Mouse (Mus musculus) stomach, embryonic 16.5 days (tissue): ENCODE results near the gene Kcnip1. TPM values are rescaled to one million over a fixed set of nuclear protein-coding genes. Genes with fewer than 3 reads are reported as not detected.

Experiments used
- ATAC-seq: fragments of 200-750 bp; cut with Nextera tagmentation; 2 replicates; pipeline ENCODE4 v1.8.0; 2017; ENCODE audit warnings: moderate number of reproducible peaks, moderate TSS enrichment; ENCODE audit not compliant: insufficient read depth, low FRiP score
- H3K27ac ChIP-seq: fragments of 300-500 bp; sonication (generic); 2 replicates; pipeline ENCODE4 v1.5.1; 2014; ENCODE audit warnings: low read length
- H3K27me3 ChIP-seq: fragments of 300-500 bp; sonication (generic); 2 replicates; pipeline ENCODE4 v1.6.1; 2014; ENCODE audit warnings: low read length, control low read depth, mixed read lengths; ENCODE audit not compliant: control insufficient read depth, insufficient read depth
- H3K36me3 ChIP-seq: fragments of 300-500 bp; sonication (generic); 2 replicates; pipeline ENCODE4 v1.6.1; 2014; ENCODE audit warnings: low read length; ENCODE audit not compliant: control insufficient read depth, insufficient read depth
- H3K4me1 ChIP-seq: fragments of 300-500 bp; sonication (generic); 2 replicates; pipeline ENCODE4 v1.6.1; 2014; ENCODE audit warnings: low read length, control low read depth, mixed read lengths; ENCODE audit not compliant: control insufficient read depth, insufficient read depth
- H3K4me2 ChIP-seq: fragments of 300-500 bp; sonication (generic); 2 replicates; pipeline ENCODE4 v1.6.1; 2014; ENCODE audit warnings: low read depth, low read length, mixed read lengths
- H3K4me3 ChIP-seq: fragments of 300-500 bp; sonication (generic); replicated peaks from 2 replicates; pipeline ENCODE4 v1.5.1; 2014; ENCODE audit warnings: mild to moderate bottlenecking, low read length
- H3K9ac ChIP-seq: fragments of 300-500 bp; sonication (generic); 2 replicates; pipeline ENCODE4 v1.6.1; 2014; ENCODE audit warnings: low read length
- H3K9me3 ChIP-seq: fragments of 300-500 bp; sonication (generic); replicated peaks from 2 replicates; pipeline ENCODE4 v1.6.1; 2016; ENCODE audit warnings: low read length, control low read depth; ENCODE audit not compliant: control insufficient read depth
- WGBS: fragments of 180-500 bp; shearing (Covaris S2); extraction: QIAGEN DNeasy Blood & Tissue Kit; methylation state at CpG from one replicate; pipeline ENCODE4 v1.1.7; 2014; 5-methylcytosine and 5-hydroxymethylcytosine counted together
- polyA plus RNA-seq: library from polyadenylated mRNA; unstranded; fragments of >200 nt; fragmentation: Nextera tagmentation; extraction: Ambion mirVana; gene quantifications from 2 replicates; pipeline ENCODE4 v1.2.1, GENCODE M21; 2015

The Kcnip1 gene
- 10.7 and 13.2 TPM in 2 replicates for polyA plus RNA-seq

DNA sequence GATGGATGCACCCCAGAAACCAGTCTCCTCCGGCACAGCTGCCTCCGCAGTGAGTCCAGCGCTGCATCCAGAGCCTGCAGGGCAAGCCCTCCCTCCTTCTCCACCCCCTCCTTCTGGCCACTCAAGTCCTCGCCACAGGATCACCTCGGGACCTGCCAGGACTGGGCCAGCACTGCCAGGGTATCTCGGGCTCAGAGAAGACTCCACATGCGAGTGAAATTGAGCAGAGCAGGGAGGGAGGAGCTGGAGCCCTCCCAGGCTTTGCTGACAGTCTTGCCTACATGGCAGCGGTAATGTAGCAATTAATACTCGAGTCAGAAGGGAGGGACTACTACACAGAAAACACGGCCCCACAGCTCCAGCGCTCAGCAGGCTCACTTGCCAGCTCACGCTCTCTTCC is at the start of gene Kcnip1:
TSS of gene Kcnip1 (minus strand) at position 215 of the 400 bp plus-strand sequence.
- Histone ChIP-seq H3K9me3 (no peaks in the 10 kb centered on the region), H3K36me3 (no peaks in the 10 kb centered on the region), H3K4me2 (peak within 1 kb of the TSS; percentile 41), H3K27me3 (no peaks in the 10 kb centered on the region), H3K9ac (peak within 1 kb of the TSS; percentile 19; the same call in 1 of the 2 replicates), H3K27ac (no peak within 1 kb of the TSS), H3K4me3 (peak within 1 kb of the TSS; percentile 18), H3K4me1 (0 out of 2 replicates have a peak, but pooled peaks cover 4% of the 10 kb centered on the region)
- WGBS: 13% methylated on average over 12 of the region's 12 CpGs
- ATAC-seq: peak; percentile 16; the same call in 1 of the 2 replicates

DNA sequence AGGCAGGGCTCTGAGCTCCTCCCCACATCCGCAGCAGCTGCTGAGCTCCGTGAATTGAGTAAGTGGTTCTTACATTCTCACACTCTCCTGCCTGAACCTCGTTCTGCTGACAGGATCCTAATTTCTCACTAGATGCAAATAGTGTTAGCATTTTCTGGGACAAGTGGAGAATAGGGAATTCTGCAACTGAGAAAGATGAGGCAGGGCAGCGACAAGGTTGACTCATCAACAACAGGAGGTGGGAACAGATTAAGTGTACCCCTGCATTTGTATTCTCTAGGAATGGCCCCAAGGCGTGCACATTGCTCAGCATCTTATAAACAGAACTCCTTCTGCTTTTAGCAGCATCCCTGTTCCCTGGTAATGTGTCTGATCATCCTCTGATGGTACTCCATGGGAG is 47.1 kb upstream of the Kcnip1 start:
- no peak overlapping the region for H3K9ac ChIP-seq
- ATAC-seq: no peak
- H3K9me3 ChIP-seq: no peaks in the 10 kb centered on the region
- H3K4me1 ChIP-seq: no peaks in the 10 kb centered on the region
- no peak overlapping the region for H3K4me3 ChIP-seq
- H3K27ac ChIP-seq: no peak overlapping the region
- H3K36me3 ChIP-seq: no peaks in the 10 kb centered on the region
- WGBS: 75% methylated on average over 5 of the region's 5 CpGs
- H3K4me2 ChIP-seq: no peak overlapping the region
- H3K27me3 ChIP-seq: no peaks in the 10 kb centered on the region

- no peak for ATAC-seq
- H3K4me3 ChIP-seq: no peak overlapping the region
- no peaks in the 10 kb centered on the region for H3K36me3 ChIP-seq
- no peaks in the 10 kb centered on the region for H3K4me1 ChIP-seq
- H3K4me2 ChIP-seq: no peak overlapping the region
- WGBS: 82% methylated on average over 5 of the region's 5 CpGs
- no peaks in the 10 kb centered on the region for H3K27me3 ChIP-seq
- H3K9me3 ChIP-seq: no peaks in the 10 kb centered on the region
- no peak overlapping the region for H3K27ac ChIP-seq
- no peak overlapping the region for H3K9ac ChIP-seq
Measured at GRCm38 (mm10) chr11:34035909-34036658, 43.1 kb upstream of the Kcnip1 start.

GRCm38 (mm10) chr11:34034794-34035193 is 41.8 kb upstream of the Kcnip1 start:
- Histone ChIP-seq H3K9me3 (no peaks in the 10 kb centered on the region), H3K36me3 (no peaks in the 10 kb centered on the region), H3K4me2 (no peak overlapping the region), H3K27ac (no peak overlapping the region), H3K4me3 (no peak overlapping the region), H3K27me3 (no peaks in the 10 kb centered on the region), H3K9ac (no peak overlapping the region), H3K4me1 (no peaks in the 10 kb centered on the region)
- ATAC-seq: no peak
- WGBS: 75% methylated on average over 2 of the region's 2 CpGs

DNA sequence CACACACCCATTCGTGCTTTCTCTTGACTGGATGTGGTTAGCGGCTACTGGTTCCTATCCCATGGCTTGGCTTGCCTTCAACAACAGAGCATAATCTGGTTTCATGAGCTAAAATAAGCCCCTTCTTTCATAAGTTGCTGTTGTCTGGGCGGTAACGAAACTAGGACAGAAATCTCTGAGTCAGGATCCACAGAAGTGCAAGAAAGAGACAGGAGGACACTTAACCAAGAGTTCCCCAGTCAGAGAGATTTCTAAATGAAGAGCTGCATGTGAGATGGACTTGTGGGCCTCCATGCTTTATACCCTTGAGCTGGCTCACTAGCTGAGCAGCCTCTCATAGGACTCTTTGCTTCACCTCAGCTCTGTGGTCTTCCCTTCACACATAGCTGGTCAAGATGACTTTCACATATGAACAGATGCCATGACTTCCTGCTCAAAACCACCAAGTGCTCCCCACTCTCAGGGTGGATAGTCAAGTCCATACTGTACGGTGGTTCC is 41.1 kb upstream of the Kcnip1 start:
- ATAC-seq: no peak
- 88% methylated on average over 5 of the region's 5 CpGs for WGBS
- H3K4me1 ChIP-seq: no peaks in the 10 kb centered on the region

GRCm38 (mm10) chr11:34031015-34031805 is 38.3 kb upstream of the Kcnip1 start:
- Histone ChIP-seq H3K36me3 (no peaks in the 10 kb centered on the region), H3K4me2 (no peak overlapping the region), H3K27me3 (no peaks in the 10 kb centered on the region), H3K9me3 (no peaks in the 10 kb centered on the region), H3K4me3 (no peak overlapping the region), H3K4me1 (no peaks in the 10 kb centered on the region), H3K9ac (no peak overlapping the region), H3K27ac (no peak overlapping the region)
- no peak for ATAC-seq
- WGBS: 54% methylated on average over 8 of the region's 8 CpGs

More for the DNA sequence above, 41.1 kb upstream of the Kcnip1 start:
- Histone ChIP-seq H3K27ac (no peak overlapping the region), H3K9ac (no peak overlapping the region), H3K27me3 (no peaks in the 10 kb centered on the region), H3K4me2 (no peak overlapping the region), H3K36me3 (no peaks in the 10 kb centered on the region), H3K9me3 (no peaks in the 10 kb centered on the region), H3K4me3 (no peak overlapping the region)

GRCm38 (mm10) chr11:34029658-34030057 is 36.7 kb upstream of the Kcnip1 start:
- no peak for ATAC-seq
- Histone ChIP-seq H3K27ac (no peak overlapping the region), H3K4me1 (no peaks in the 10 kb centered on the region), H3K4me2 (no peak overlapping the region), H3K36me3 (no peaks in the 10 kb centered on the region), H3K9me3 (no peaks in the 10 kb centered on the region), H3K9ac (no peak overlapping the region), H3K27me3 (no peaks in the 10 kb centered on the region), H3K4me3 (no peak overlapping the region)
- WGBS: 71% methylated on average over 5 of the region's 5 CpGs

DNA sequence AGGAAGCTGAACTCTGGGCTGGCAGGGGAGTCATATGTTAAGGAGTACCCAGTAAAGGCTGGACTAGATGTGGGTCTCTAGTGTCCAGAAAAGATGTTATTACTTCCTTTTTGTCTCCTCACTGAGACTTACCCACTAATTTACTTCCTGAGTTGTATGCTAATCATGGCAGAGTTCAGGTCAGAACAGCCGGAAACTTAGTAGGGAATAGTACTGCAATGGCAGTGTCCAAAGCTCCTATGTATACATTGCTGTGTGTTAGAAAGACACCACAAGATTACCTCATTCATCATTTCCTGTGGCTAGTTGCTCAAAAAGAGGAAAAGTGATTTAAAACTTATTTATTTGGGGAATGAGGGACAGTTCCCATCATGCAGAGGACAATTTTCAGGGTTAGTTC is 32.1 kb upstream of the Kcnip1 start:
- Histone ChIP-seq H3K4me3 (no peak overlapping the region), H3K4me1 (no peaks in the 10 kb centered on the region), H3K4me2 (no peak overlapping the region), H3K27ac (no peak overlapping the region), H3K9ac (no peak overlapping the region), H3K27me3 (no peaks in the 10 kb centered on the region), H3K9me3 (no peaks in the 10 kb centered on the region), H3K36me3 (no peaks in the 10 kb centered on the region)
- no peak for ATAC-seq
- WGBS: 77% methylated on average over 1 of the region's 1 CpGs
